Mouse (Mus musculus) myocyte (in vitro differentiated cells): ENCODE results near the gene Anks1b. TPM values are rescaled to one million over a fixed set of nuclear protein-coding genes. Genes with fewer than 3 reads are reported as not detected.

Source experiments
- H3K27me3 ChIP-seq: one replicate; pipeline ENCODE4 v1.6.1; 2011; ENCODE audit not compliant: control insufficient read depth, insufficient read depth, insufficient read length
- H3K36me3 ChIP-seq: one replicate; pipeline ENCODE4 v1.6.1; 2011; ENCODE audit not compliant: control insufficient read depth, insufficient read depth
- H3K4me2 ChIP-seq: one replicate; pipeline ENCODE4 v1.6.1; 2011; ENCODE audit warnings: low read depth, control low read depth
- H3K4me3 ChIP-seq: one replicate; pipeline ENCODE4 v1.5.1; 2011; ENCODE audit warnings: mild to moderate bottlenecking, control low read depth, moderate library complexity
- H3K79me2 ChIP-seq: one replicate; pipeline ENCODE4 v1.6.1; 2011; ENCODE audit not compliant: control insufficient read depth, insufficient read depth
- H3ac ChIP-seq: one replicate; pipeline ENCODE4 v1.6.1; 2011; ENCODE audit not compliant: control insufficient read depth, insufficient read length
- CEBPB ChIP-seq: IDR thresholded peaks from 2 replicates; pipeline ENCODE4 v1.6.1; 2011; ENCODE audit warnings: mild to moderate bottlenecking, moderate library complexity; ENCODE audit not compliant: poor library complexity, insufficient read depth, severe bottlenecking
- E2F4 ChIP-seq: IDR thresholded peaks from one replicate; pipeline ENCODE4 v1.6.1; 2011; ENCODE audit warnings: mild to moderate bottlenecking, control low read depth, moderate library complexity; ENCODE audit not compliant: insufficient read depth
- MAX ChIP-seq: IDR thresholded peaks from one replicate; pipeline ENCODE4 v1.6.1; 2011; ENCODE audit warnings: low read depth, mild to moderate bottlenecking, control low read depth
- MYOD1 ChIP-seq, 3 experiments: IDR thresholded peaks; one replicate each; pipeline ENCODE4 v1.6.1; 2011; ENCODE audit warnings: control low read depth in 2 of 3, low read depth in 2 of 3, mild to moderate bottlenecking in 2 of 3, moderate library complexity in 1 of 3; ENCODE audit not compliant: insufficient read length in 2 of 3, control insufficient read depth in 1 of 3
- MYOG ChIP-seq, 3 experiments: IDR thresholded peaks; one replicate each; pipeline ENCODE4 v1.6.1; 2011; ENCODE audit warnings: control low read depth in 2 of 3, low read depth in 2 of 3, mild to moderate bottlenecking in 2 of 3; ENCODE audit not compliant: insufficient read length in 2 of 3, control insufficient read depth in 1 of 3, insufficient read depth in 1 of 3
- POLR2A ChIP-seq: IDR thresholded peaks from one replicate; pipeline ENCODE4 v1.6.1; 2011; ENCODE audit warnings: low read depth, mild to moderate bottlenecking, control low read depth, moderate library complexity; ENCODE audit not compliant: insufficient read length
- POLR2AphosphoS2 ChIP-seq: IDR thresholded peaks from one replicate; pipeline ENCODE4 v1.6.1; 2011; ENCODE audit warnings: low read depth, control low read depth; ENCODE audit not compliant: insufficient read length
- REST ChIP-seq: IDR thresholded peaks from one replicate; pipeline ENCODE4 v1.6.1; 2011; ENCODE audit warnings: mild to moderate bottlenecking, control low read depth, moderate library complexity; ENCODE audit not compliant: insufficient read depth, insufficient read length
- SRF ChIP-seq: IDR thresholded peaks from one replicate; pipeline ENCODE4 v1.6.1; 2011; ENCODE audit warnings: low read depth; ENCODE audit not compliant: control insufficient read depth, insufficient read length
- TCF12 ChIP-seq: IDR thresholded peaks from one replicate; pipeline ENCODE4 v1.6.1; 2011; ENCODE audit warnings: mild to moderate bottlenecking, control low read depth; ENCODE audit not compliant: poor library complexity, insufficient read depth, severe bottlenecking
- TCF3 ChIP-seq: IDR thresholded peaks from one replicate; pipeline ENCODE4 v1.6.1; 2011; ENCODE audit warnings: low read depth, control low read depth; ENCODE audit not compliant: insufficient read length
- USF1 ChIP-seq: IDR thresholded peaks from one replicate; pipeline ENCODE4 v1.6.1; 2011; ENCODE audit warnings: low read depth, mild to moderate bottlenecking, control low read depth, moderate library complexity
- polyA plus RNA-seq: library from polyadenylated mRNA; unstranded; fragments of >200 nt; fragmentation: generic; extraction: Trizol; gene quantifications from one replicate; pipeline ENCODE4 v1.2.1, GENCODE M21; 2012; ENCODE audit warnings: missing spikeins

Anks1b gene
- polyA plus RNA-seq, 1 experiment: 0.13 TPM

- no peak for TF ChIP-seq E2F4
- no peak for TF ChIP-seq POLR2AphosphoS2
- no peaks in the 10 kb centered on the region for H3K27me3 ChIP-seq
- no peaks in the 10 kb centered on the region for H3K36me3 ChIP-seq
- H3ac ChIP-seq: no peak overlapping the region
- no peaks in the 10 kb centered on the region for H3K79me2 ChIP-seq
- H3K4me3 ChIP-seq: no peak overlapping the region
- H3K4me2 ChIP-seq: peak overlapping the region; percentile 54
Observed at GRCm38 (mm10) chr10:90441656-90442055, 568.3 kb downstream of the Anks1b start.

- Histone ChIP-seq H3K79me2 (no peaks in the 10 kb centered on the region), H3K27me3 (no peaks in the 10 kb centered on the region)
- TF ChIP-seq MYOD1 (IDR thresholded peaks at IDR 0.05; ENCODE audit: control insufficient read depth in 1 of 3, insufficient read length in 2 of 3, low read depth in 2 of 3) (no peak), TCF12 (no peak), TCF3 (no peak), E2F4 (no peak), MAX (no peak)
Observed at GRCm38 (mm10) chr10:90464906-90465305, 591.6 kb downstream of the Anks1b start.

GRCm38 (mm10) chr10:90465426-90465825 lies 592.1 kb downstream of the Anks1b start:
- no peak for TF ChIP-seq MYOD1 (IDR thresholded peaks at IDR 0.05; ENCODE audit: control insufficient read depth in 1 of 3, insufficient read length in 2 of 3, low read depth in 2 of 3)
- no peak for TF ChIP-seq TCF12
- no peak for TF ChIP-seq SRF
- no peak for TF ChIP-seq POLR2AphosphoS2
- no peak for TF ChIP-seq MYOG (IDR thresholded peaks at IDR 0.05; ENCODE audit: control insufficient read depth in 1 of 3, insufficient read depth in 1 of 3, insufficient read length in 2 of 3, low read depth in 2 of 3)
- Histone ChIP-seq H3K4me2 (no peak overlapping the region), H3K36me3 (no peaks in the 10 kb centered on the region), H3K4me3 (no peak overlapping the region), H3K79me2 (no peaks in the 10 kb centered on the region), H3K27me3 (no peaks in the 10 kb centered on the region), H3ac (no peak overlapping the region)

More at GRCm38 (mm10) chr10:90464906-90465305, 591.6 kb downstream of the Anks1b start:
- Histone ChIP-seq H3K4me2 (no peak overlapping the region), H3ac (no peak overlapping the region), H3K4me3 (no peak overlapping the region), H3K36me3 (no peaks in the 10 kb centered on the region)

GRCm38 (mm10) chr10:90467546-90467945 lies 594.2 kb downstream of the Anks1b start:
- no peak overlapping the region for H3ac ChIP-seq

GRCm38 (mm10) chr10:90493436-90493835 lies 620.1 kb downstream of the Anks1b start:
- no peak overlapping the region for H3ac ChIP-seq
- TF ChIP-seq REST: no peak
- no peak for TF ChIP-seq TCF3
- TF ChIP-seq TCF12: no peak
- TF ChIP-seq MYOD1 (IDR thresholded peaks at IDR 0.05; ENCODE audit: control insufficient read depth in 1 of 3, insufficient read length in 2 of 3, low read depth in 2 of 3): no peak
- TF ChIP-seq POLR2AphosphoS2: no peak
- no peak for TF ChIP-seq POLR2A
- no peak for TF ChIP-seq USF1
- no peak for TF ChIP-seq E2F4
- TF ChIP-seq MAX: no peak
- no peak for TF ChIP-seq CEBPB
- TF ChIP-seq SRF: no peak
- no peak for TF ChIP-seq MYOG (IDR thresholded peaks at IDR 0.05; ENCODE audit: control insufficient read depth in 1 of 3, insufficient read depth in 1 of 3, insufficient read length in 2 of 3, low read depth in 2 of 3)
- no peaks in the 10 kb centered on the region for H3K36me3 ChIP-seq
- H3K79me2 ChIP-seq: no peaks in the 10 kb centered on the region
- H3K27me3 ChIP-seq: no peaks in the 10 kb centered on the region
- H3K4me2 ChIP-seq: no peak overlapping the region
- H3K4me3 ChIP-seq: no peak overlapping the region

More at GRCm38 (mm10) chr10:90467546-90467945, 594.2 kb downstream of the Anks1b start:
- Histone ChIP-seq H3K79me2 (no peaks in the 10 kb centered on the region), H3K4me3 (no peak overlapping the region), H3K4me2 (no peak overlapping the region), H3K36me3 (no peaks in the 10 kb centered on the region), H3K27me3 (no peaks in the 10 kb centered on the region)
- TF ChIP-seq MYOD1 (IDR thresholded peaks at IDR 0.05; ENCODE audit: control insufficient read depth in 1 of 3, insufficient read length in 2 of 3, low read depth in 2 of 3) (peak; percentile 54 to 86 (median 71)), CEBPB (no peak)

GRCm38 (mm10) chr10:90493996-90494642 lies 620.8 kb downstream of the Anks1b start:
- no peak overlapping the region for H3ac ChIP-seq
- H3K4me3 ChIP-seq: no peak overlapping the region
- no peaks in the 10 kb centered on the region for H3K27me3 ChIP-seq
- no peaks in the 10 kb centered on the region for H3K79me2 ChIP-seq
- no peak for TF ChIP-seq REST
- no peak for TF ChIP-seq POLR2A
- no peak for TF ChIP-seq CEBPB
- no peak for TF ChIP-seq MYOD1 (IDR thresholded peaks at IDR 0.05; ENCODE audit: control insufficient read depth in 1 of 3, insufficient read length in 2 of 3, low read depth in 2 of 3)
- TF ChIP-seq MAX: no peak
- TF ChIP-seq POLR2AphosphoS2: no peak
- TF ChIP-seq MYOG (IDR thresholded peaks at IDR 0.05; ENCODE audit: control insufficient read depth in 1 of 3, insufficient read depth in 1 of 3, insufficient read length in 2 of 3, low read depth in 2 of 3): no peak
- TF ChIP-seq TCF3: no peak
- TF ChIP-seq TCF12: no peak
- no peak for TF ChIP-seq SRF
- TF ChIP-seq E2F4: no peak
- TF ChIP-seq USF1: no peak
- H3K4me2 ChIP-seq: no peak overlapping the region
- H3K36me3 ChIP-seq: no peaks in the 10 kb centered on the region
